Mouse (Mus musculus) bone marrow, adult 2 months (tissue): ENCODE data around the gene Tmem273.

Source experiments
- CTCF ChIP-seq: fragments of 200-500 bp; IDR thresholded peaks from 2 replicates; pipeline ENCODE4 v1.5.1; 2011; ENCODE audit warnings: low read length, control low read depth; ENCODE audit not compliant: control insufficient read depth, insufficient read depth
- POLR2A ChIP-seq: fragments of 200-500 bp; IDR thresholded peaks from 2 replicates; pipeline ENCODE4 v1.6.1; 2011; ENCODE audit warnings: low read depth, mild to moderate bottlenecking, control low read depth, low read length, borderline replicate concordance; ENCODE audit not compliant: control insufficient read depth

GRCm38 (mm10) chr14:32842052-32842451 lies 56.3 kb downstream of the Tmem273 start:
- TF ChIP-seq CTCF (no peak), POLR2A (no peak)
